Mouse (Mus musculus) urinary bladder, postnatal 36 days (tissue): ENCODE data around the gene Get4.

Experiments used
- DNase-seq, 2 experiments: peaks; one replicate each; pipeline ENCODE4 v3.0.0; 2022; ENCODE audit warnings: low spot score in 2 of 2, mixed read lengths in 1 of 2

Gene Get4

GRCm38 (mm10) chr5:139317751-139318504 is 65.8 kb downstream of the Get4 start:
- no peak for DNase-seq
